In the genomic region with DNA sequence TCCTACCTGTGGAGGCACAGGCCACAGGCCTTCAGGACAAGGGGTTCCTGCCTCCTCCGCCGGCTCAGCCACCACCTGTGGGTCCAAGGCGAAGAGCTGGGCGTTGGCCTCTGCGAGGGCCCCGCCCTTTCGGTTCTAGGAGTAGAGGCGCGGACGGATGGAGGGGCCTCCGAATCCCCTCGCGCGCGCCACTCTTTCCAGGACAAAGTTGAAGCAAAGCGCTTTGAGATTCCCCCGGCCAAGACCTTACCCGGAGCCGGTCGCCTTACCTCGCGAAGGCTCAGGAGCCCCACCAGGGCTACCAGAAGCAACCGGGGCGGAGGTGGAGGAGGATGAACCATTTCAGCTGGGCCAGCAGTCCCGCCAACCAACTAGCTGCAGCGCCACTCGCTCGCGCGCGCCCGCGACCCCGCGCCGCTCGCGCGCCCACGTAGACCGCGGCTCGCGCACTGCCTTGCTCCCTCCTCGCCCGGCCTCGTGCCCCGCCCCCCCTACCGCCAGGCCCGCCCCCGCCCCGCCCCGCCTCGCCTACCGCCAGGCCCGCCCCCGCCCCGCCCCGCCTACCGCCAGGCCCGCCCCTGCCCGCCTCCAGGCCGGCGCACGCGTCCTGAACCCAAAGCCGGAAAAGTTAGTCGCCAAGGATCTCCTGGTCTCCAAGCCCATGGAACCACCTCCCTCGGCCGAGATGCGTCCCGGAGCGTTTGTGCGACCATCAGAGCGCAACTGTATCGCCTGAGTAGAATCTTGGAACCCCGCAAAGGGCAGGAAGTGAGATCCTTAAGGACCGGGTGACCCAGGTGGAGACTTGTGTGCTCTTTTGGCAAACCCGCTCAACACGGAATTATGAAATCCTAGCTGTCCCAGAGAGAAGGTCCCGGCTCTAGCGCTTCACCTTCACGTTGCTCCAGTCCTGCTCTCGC, we compare ENCODE assay signal across 9 mouse cellular contexts. TPM values are rescaled to one million over a fixed set of nuclear protein-coding genes. Genes with fewer than 3 reads are reported as not detected.
DNase-seq lines count a peak whose midpoint lies in the region; ATAC-seq and TF ChIP-seq lines count a peak whose summit lies in the region.
"Had no signal": no experiment of that assay in that cellular context is flagged by ENCODE, and none has a peak within 500 bp of the region (broad histone marks: within the 10 kb centered on the region; RNA-seq: fewer than 3 reads in every experiment).

No protein-coding gene starts in this region.

- peak overlapping the region; percentile 69 to 96 for H3K4me3 ChIP-seq in ES-E14 (ENCODE audit: insufficient read depth in 1 of 2, low read depth in 1 of 2, low read length in 2 of 2, poor library complexity in 1 of 2, severe bottlenecking in 1 of 2)
- H3K4me3 ChIP-seq in bone marrow macrophage, adult 2 months (ENCODE audit: insufficient read depth, low read length), result peak overlapping the region; percentile 74
- H3K4me3 ChIP-seq in heart, embryonic 16.5 days (ENCODE audit: low read length), result peak overlapping the region; percentile 74

- peak overlapping the region; percentile 98 for H3K4me2 ChIP-seq in heart, embryonic 16.5 days (ENCODE audit: low read depth, low read length)

- TF ChIP-seq POLR2A in bone marrow macrophage, adult 2 months (IDR thresholded peaks at IDR 0.05; ENCODE audit: borderline replicate concordance, low read depth, low read length), result no peak

- no peak overlapping the region for H3K27ac ChIP-seq in ES-E14 (ENCODE audit: insufficient read depth, low read depth, low read length, poor library complexity, severe bottlenecking)
- H3K27ac ChIP-seq in bone marrow macrophage, adult 2 months (ENCODE audit: insufficient read depth, low read depth, low read length), result peak overlapping the region; percentile 40
- H3K27ac ChIP-seq in heart, embryonic 16.5 days (ENCODE audit: low read length), result peak overlapping the region; percentile 62

- WGBS in heart, embryonic 16.5 days, result under 1% methylated on average over 68 of the region's 84 CpGs

- H3K9me3 ChIP-seq in ES-E14 (ENCODE audit: control insufficient read depth, insufficient read depth, low read depth, low read length), result no peaks in the 10 kb centered on the region
- no peaks in the 10 kb centered on the region for H3K9me3 ChIP-seq in heart, embryonic 16.5 days (replicated peaks; ENCODE audit: control insufficient read depth, low read length)

- H3K4me1 ChIP-seq in ES-E14 (ENCODE audit: control insufficient read depth in 2 of 2, insufficient read depth in 2 of 2, low read length in 2 of 2, poor library complexity in 1 of 2), result peaks cover 2 to 13% of the 10 kb centered on the region in 2 experiments
- peaks cover 23% of the 10 kb centered on the region for H3K4me1 ChIP-seq in bone marrow macrophage, adult 2 months (ENCODE audit: control insufficient read depth, insufficient read depth, low read length)
- H3K4me1 ChIP-seq in heart, embryonic 16.5 days (ENCODE audit: control insufficient read depth, insufficient read depth, low read length), result peaks cover 32% of the 10 kb centered on the region

- no peak for DNase-seq in ES-E14 (ENCODE audit: low read depth, low spot score)
- peak; percentile 95 for DNase-seq in kidney, postnatal 10 days
- DNase-seq in lung, postnatal 10 days, result peak; percentile 91
- DNase-seq in ovary, postnatal 36 days (ENCODE audit: low spot score), result peak; percentile 89
- peak; percentile 95 for DNase-seq in thymus, postnatal 4 days

- in situ Hi-C loops in ES-E14 (cut with MboI; ENCODE audit: low sequenced_read_pairs in 2 of 2, unreplicated experiment in 2 of 2), result no loop called here

- no peaks in the 10 kb centered on the region for H3K36me3 ChIP-seq in ES-E14 (ENCODE audit: control insufficient read depth, insufficient read depth, low read length, poor library complexity, severe bottlenecking)
- no peaks in the 10 kb centered on the region for H3K36me3 ChIP-seq in heart, embryonic 16.5 days (ENCODE audit: control insufficient read depth, insufficient read depth)

- ATAC-seq in erythroblast, adult 5-6 weeks (replicated peaks; ENCODE audit: low FRiP score, poor library complexity, severe bottlenecking), result peak; percentile 58
- ATAC-seq in heart, embryonic 16.5 days (replicated peaks; ENCODE audit: extremely low read depth, insufficient read depth, low FRiP score), result peak; percentile 76

- peaks cover 4% of the 10 kb centered on the region; the same call in 1 of the 2 replicates for H3K27me3 ChIP-seq in heart, embryonic 16.5 days (ENCODE audit: control insufficient read depth, insufficient read depth, low read length)

- TF ChIP-seq CTCF in bone marrow macrophage, adult 2 months (IDR thresholded peaks at IDR 0.05; ENCODE audit: low read depth, low read length), result no peak

- peak overlapping the region; percentile 79 for H3K9ac ChIP-seq in ES-E14 (ENCODE audit: insufficient read depth, low read depth, low read length, poor library complexity, severe bottlenecking)
- H3K9ac ChIP-seq in heart, embryonic 16.5 days (ENCODE audit: low read length), result peak overlapping the region; percentile 81

TF ChIP-seq in ES-E14, 5 proteins besides CTCF, POLR2A, EP300 and RAD21:
- TF ChIP-seq ZNF384 (IDR thresholded peaks at IDR 0.05; ENCODE audit: low read depth, low read length) (no peak), MAFK (IDR thresholded peaks at IDR 0.05; ENCODE audit: insufficient read depth, low read depth, low read length) (no peak), ZC3H11A (IDR thresholded peaks at IDR 0.05; ENCODE audit: borderline replicate concordance, low read depth, low read length) (no peak), CHD2 (IDR thresholded peaks at IDR 0.05; ENCODE audit: low read depth, low read length) (no peak), HCFC1 (IDR thresholded peaks at IDR 0.05; ENCODE audit: borderline replicate concordance, insufficient read depth, low read length) (no peak)

RNA-seq across cellular contexts. Expression of a gene that starts 1.8 kb away (rescaled TPM):
- 1.6 and 1.7 TPM in 2 replicates for total RNA-seq in ES-E14 (2012; rRNA removed)
- polyA plus RNA-seq in bone marrow macrophage, adult 2 months (2012; ENCODE audit: insufficient read depth, insufficient read length, missing spikeins), result 10.4 and 10.5 TPM in 2 replicates
- 2.9 TPM in 1 of 2 replicates, not detected in the other for total RNA-seq in erythroblast, adult 5-6 weeks (2015; ENCODE audit: low replicate concordance)
- total RNA-seq in erythroblast, adult 5-6 weeks (2017; ENCODE audit: low replicate concordance), result 0.14 and 2.5 TPM in 2 replicates
- polyA plus RNA-seq in heart, embryonic 16.5 days (2015; fragmentation: Nextera tagmentation; extraction: Ambion mirVana), result 3.2 TPM in 2 replicates

RNA-seq across cellular contexts. Expression of a gene that starts 2.6 kb away (rescaled TPM):
- 18.4 and 23.5 TPM in 2 replicates for total RNA-seq in ES-E14 (2012; rRNA removed)
- 13.1 and 15.7 TPM in 2 replicates for polyA plus RNA-seq in bone marrow macrophage, adult 2 months (2012; ENCODE audit: insufficient read depth, insufficient read length, missing spikeins)
- not detected in 2 replicates for total RNA-seq in erythroblast, adult 5-6 weeks (2015; ENCODE audit: low replicate concordance)
- not detected in 2 replicates for total RNA-seq in erythroblast, adult 5-6 weeks (2017; ENCODE audit: low replicate concordance)
- polyA plus RNA-seq in heart, embryonic 16.5 days (2015; fragmentation: Nextera tagmentation; extraction: Ambion mirVana), result 24.7 and 29.5 TPM in 2 replicates

RNA-seq across cellular contexts. Expression of a gene that starts 5.8 kb away (rescaled TPM):
- 0.26 TPM in 1 of 2 replicates, not detected in the other for total RNA-seq in ES-E14 (2012; rRNA removed)
- 0.32 TPM in 1 of 2 replicates, not detected in the other for polyA plus RNA-seq in bone marrow macrophage, adult 2 months (2012; ENCODE audit: insufficient read depth, insufficient read length, missing spikeins)
- total RNA-seq in erythroblast, adult 5-6 weeks (2015; ENCODE audit: low replicate concordance), result not detected in 2 replicates
- total RNA-seq in erythroblast, adult 5-6 weeks (2017; ENCODE audit: low replicate concordance), result 0.09 TPM in 1 of 2 replicates, not detected in the other
- 0.22 and 0.26 TPM in 2 replicates for polyA plus RNA-seq in heart, embryonic 16.5 days (2015; fragmentation: Nextera tagmentation; extraction: Ambion mirVana)
- total RNA-seq: left cerebral cortex, postnatal 10 days had no signal

RNA-seq across cellular contexts. Expression of a gene that starts 19.8 kb away (rescaled TPM):
- 43.1 and 55.2 TPM in 2 replicates for total RNA-seq in ES-E14 (2012; rRNA removed)
- 29.4 and 34.0 TPM in 2 replicates for polyA plus RNA-seq in bone marrow macrophage, adult 2 months (2012; ENCODE audit: insufficient read depth, insufficient read length, missing spikeins)
- 9.2 and 11.5 TPM in 2 replicates for total RNA-seq in erythroblast, adult 5-6 weeks (2015; ENCODE audit: low replicate concordance)
- 4.4 and 5.6 TPM in 2 replicates for total RNA-seq in erythroblast, adult 5-6 weeks (2017; ENCODE audit: low replicate concordance)
- 7.5 and 7.7 TPM in 2 replicates for polyA plus RNA-seq in heart, embryonic 16.5 days (2015; fragmentation: Nextera tagmentation; extraction: Ambion mirVana)

RNA-seq across cellular contexts. Expression of a gene that starts 23.7 kb away (rescaled TPM):
- total RNA-seq in ES-E14 (2012; rRNA removed), result 7.0 and 10.7 TPM in 2 replicates
- polyA plus RNA-seq in bone marrow macrophage, adult 2 months (2012; ENCODE audit: insufficient read depth, insufficient read length, missing spikeins), result 5.0 and 5.1 TPM in 2 replicates
- total RNA-seq in erythroblast, adult 5-6 weeks (2015; ENCODE audit: low replicate concordance), result 0.77 TPM in 1 of 2 replicates, not detected in the other
- total RNA-seq in erythroblast, adult 5-6 weeks (2017; ENCODE audit: low replicate concordance), result 4.1 TPM in 1 of 2 replicates, not detected in the other
- 2.0 and 3.7 TPM in 2 replicates for polyA plus RNA-seq in heart, embryonic 16.5 days (2015; fragmentation: Nextera tagmentation; extraction: Ambion mirVana)

Comparison
In these comparisons a context has a peak if more than half of its experiments do, and no peak if none do; other contexts are left out.
1. RNA of a gene that starts 2.6 kb away (total RNA-seq): 18.4 to 23.5 TPM in ES-E14; not detected in erythroblast, adult 5-6 weeks; every median in the first group is over 10 times any median in the second.
2. Peak in every context shown above with its lines, with median percentiles within 50 percentile points of each other: H3K4me3 ChIP-seq.